Comparison of ENCODE assay signal across 8 mouse cellular contexts in the genomic region with DNA sequence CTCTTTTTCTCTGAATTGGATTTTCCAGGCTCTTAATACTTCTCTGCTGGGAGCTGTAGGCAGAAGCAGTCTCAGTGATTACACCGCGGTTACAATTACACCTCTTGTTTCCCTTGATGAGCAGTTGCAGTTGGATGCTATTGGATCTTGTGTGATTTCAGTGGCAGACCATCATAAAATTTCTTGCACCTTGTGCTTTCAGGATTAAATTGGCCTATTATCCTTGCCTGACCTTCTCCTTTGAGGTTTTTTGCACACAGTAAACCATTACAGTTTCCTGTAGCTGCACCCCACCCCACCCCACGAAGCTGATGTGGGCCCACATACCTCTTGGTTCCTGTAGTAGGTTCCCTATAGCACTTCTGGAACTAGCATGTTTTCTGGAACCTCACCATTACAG. TPM values are rescaled to one million over a fixed set of nuclear protein-coding genes. Genes with fewer than 3 reads are reported as not detected.
DNase-seq lines count a peak whose midpoint lies in the region; ATAC-seq lines count a peak whose summit lies in the region.

No protein-coding gene starts in this region.

- peak overlapping the region; percentile 55 for H3K4me3 ChIP-seq in forebrain, embryonic 15.5 days
- peak overlapping the region; percentile 75 for H3K4me3 ChIP-seq in intestine, embryonic 16.5 days (ENCODE audit: low read length)
- peak overlapping the region; percentile 68 for H3K4me3 ChIP-seq in midbrain, embryonic 11.5 days (ENCODE audit: low read depth, low read length)

- no peaks in the 10 kb centered on the region for H3K36me3 ChIP-seq in forebrain, embryonic 15.5 days
- H3K36me3 ChIP-seq in intestine, embryonic 16.5 days (ENCODE audit: control insufficient read depth, insufficient read depth, low read length) = no peaks in the 10 kb centered on the region
- H3K36me3 ChIP-seq in midbrain, embryonic 11.5 days (ENCODE audit: control insufficient read depth, insufficient read depth, low read length) = no peaks in the 10 kb centered on the region

- DNase-seq in 416B (ENCODE audit: low read depth) = peak; percentile 49
- DNase-seq in midbrain, embryonic 11.5 days (ENCODE audit: low spot score, missing footprints) = peak; percentile 91
- no peak for DNase-seq in spleen, adult 12 weeks (ENCODE audit: low spot score)
- no peak for DNase-seq in layer of hippocampus, postnatal 36 days

- ATAC-seq in CD4-positive, CD25-positive, alpha-beta regulatory T cell, adult 4 months = peak; percentile 39
- no peak for ATAC-seq in forebrain, embryonic 15.5 days (replicated peaks)
- ATAC-seq in intestine, embryonic 16.5 days = peak; percentile 18
- ATAC-seq in midbrain, embryonic 11.5 days (ENCODE audit: low FRiP score) = no peak
- no peak for ATAC-seq in megakaryocyte-erythroid progenitor cell, adult 5-6 weeks (replicated peaks; ENCODE audit: low FRiP score, low TSS enrichment, poor library complexity, severe bottlenecking)

- WGBS in forebrain, embryonic 15.5 days = 6% methylated on average over 3 of the region's 3 CpGs
- WGBS in intestine, embryonic 16.5 days = 16% methylated on average over 3 of the region's 3 CpGs
- WGBS in midbrain, embryonic 11.5 days = 8% methylated on average over 3 of the region's 3 CpGs

- no peak overlapping the region for H3K27ac ChIP-seq in forebrain, embryonic 15.5 days (replicated peaks)
- no peak overlapping the region for H3K27ac ChIP-seq in intestine, embryonic 16.5 days (ENCODE audit: low read length)
- no peak overlapping the region for H3K27ac ChIP-seq in midbrain, embryonic 11.5 days (ENCODE audit: low read depth, low read length)

- peaks cover 12% of the 10 kb centered on the region for H3K4me1 ChIP-seq in forebrain, embryonic 15.5 days
- H3K4me1 ChIP-seq in intestine, embryonic 16.5 days (ENCODE audit: control insufficient read depth, insufficient read depth, low read length) = peaks cover 12% of the 10 kb centered on the region
- H3K4me1 ChIP-seq in midbrain, embryonic 11.5 days (ENCODE audit: control insufficient read depth, insufficient read depth, low read length) = peaks cover 6% of the 10 kb centered on the region

- no peaks in the 10 kb centered on the region for H3K9me3 ChIP-seq in forebrain, embryonic 15.5 days
- no peaks in the 10 kb centered on the region for H3K9me3 ChIP-seq in intestine, embryonic 16.5 days (ENCODE audit: control insufficient read depth, low read length)
- H3K9me3 ChIP-seq in midbrain, embryonic 11.5 days (ENCODE audit: control insufficient read depth, low read length) = no peaks in the 10 kb centered on the region

- peaks cover 36% of the 10 kb centered on the region for H3K27me3 ChIP-seq in forebrain, embryonic 15.5 days
- no peaks in the 10 kb centered on the region for H3K27me3 ChIP-seq in intestine, embryonic 16.5 days (replicated peaks; ENCODE audit: control insufficient read depth, insufficient read depth, low read length)
- no peaks in the 10 kb centered on the region for H3K27me3 ChIP-seq in midbrain, embryonic 11.5 days (ENCODE audit: control insufficient read depth, insufficient read depth, low read length)

- H3K9ac ChIP-seq in forebrain, embryonic 15.5 days (replicated peaks) = 0 out of 2 replicates have a peak overlapping the region, but pooled peaks have one; percentile 54
- no peak overlapping the region; the same call in 1 of the 2 replicates for H3K9ac ChIP-seq in intestine, embryonic 16.5 days (ENCODE audit: low read depth, low read length)
- peak overlapping the region; percentile 83 for H3K9ac ChIP-seq in midbrain, embryonic 11.5 days (ENCODE audit: low read length)

- H3K4me2 ChIP-seq in forebrain, embryonic 15.5 days (replicated peaks) = peak overlapping the region; percentile 87
- H3K4me2 ChIP-seq in intestine, embryonic 16.5 days (ENCODE audit: low read depth, low read length) = peak overlapping the region; percentile 89
- peak overlapping the region; percentile 71 for H3K4me2 ChIP-seq in midbrain, embryonic 11.5 days

RNA-seq across cellular contexts. Expression of gene Wls, which starts 2.0 kb away (rescaled TPM):
- polyA plus RNA-seq in CD4-positive, CD25-positive, alpha-beta regulatory T cell, adult 4 months (2017; shearing (Covaris generic)) = 100 to 1,000 TPM in 1 of 2 experiments, 10 to 100 TPM in 1; 95.4 to 103 TPM
- 39.6 and 48.6 TPM in 2 replicates for polyA plus RNA-seq in forebrain, embryonic 15.5 days (2015; fragmentation: Nextera tagmentation; extraction: Ambion mirVana)
- 67.2 and 73.2 TPM in 2 replicates for polyA plus RNA-seq in intestine, embryonic 16.5 days (2015; fragmentation: Nextera tagmentation; extraction: Ambion mirVana)
- 212 and 215 TPM in 2 replicates for polyA plus RNA-seq in midbrain, embryonic 11.5 days (2014; fragmentation: Nextera tagmentation; extraction: Ambion mirVana)
- total RNA-seq in megakaryocyte-erythroid progenitor cell, adult 5-6 weeks (2014; fragmentation: Nextera tagmentation) = 6.1 and 14.0 TPM in 2 replicates
- total RNA-seq in megakaryocyte-erythroid progenitor cell, adult 5-6 weeks (2017) = 6.9 and 9.5 TPM in 2 replicates
- 10 to 100 TPM; 20.6 to 22.2 TPM for total RNA-seq in layer of hippocampus, postnatal 36 days (2021)

Comparison
In these comparisons a context has a peak if more than half of its experiments do, and no peak if none do; other contexts are left out.
1. DNase-seq: peak in 416B (single experiment) and midbrain, embryonic 11.5 days (single experiment); none in spleen, adult 12 weeks (single experiment) and layer of hippocampus, postnatal 36 days (0 of 2).
2. ATAC-seq: peak in CD4-positive, CD25-positive, alpha-beta regulatory T cell, adult 4 months (single experiment) and intestine, embryonic 16.5 days (single experiment); none in forebrain, embryonic 15.5 days (single experiment), midbrain, embryonic 11.5 days (single experiment) and megakaryocyte-erythroid progenitor cell, adult 5-6 weeks (single experiment).
3. Peak in every context shown above with its lines, with median percentiles within 50 percentile points of each other: H3K4me2 ChIP-seq and H3K4me3 ChIP-seq.